Mouse (Mus musculus) embryo, embryonic 11 days (tissue): ENCODE results near the gene Scnn1a.

Source experiments
- DNase-seq: peaks from one replicate; pipeline ENCODE4 v3.0.0-alpha.2; 2015

Gene Scnn1a

GRCm38 (mm10) chr6:125312171-125312570, 8.3 kb upstream of the Scnn1a start:
- no peak for DNase-seq

- no peak for DNase-seq
These were observed 7.7 kb upstream of the Scnn1a start for GRCm38 (mm10) chr6:125312581-125313355.

GRCm38 (mm10) chr6:125313546-125314230, 6.8 kb upstream of the Scnn1a start, which contains the start of gene Ltbr:
Gene Ltbr (minus strand): TSS chr6:125313885.
- DNase-seq: peak; percentile 84

- no peak for DNase-seq
These were observed 6.3 kb upstream of the Scnn1a start for GRCm38 (mm10) chr6:125314231-125314563.

- DNase-seq: no peak
These were observed 5.7 kb upstream of the Scnn1a start for GRCm38 (mm10) chr6:125314746-125315145.

- DNase-seq: no peak
These were observed 3.4 kb upstream of the Scnn1a start for GRCm38 (mm10) chr6:125317077-125317476.

- no peak for DNase-seq
These were observed 1.2 kb upstream of the Scnn1a start for GRCm38 (mm10) chr6:125318981-125319918.

GRCm38 (mm10) chr6:125319919-125320296, 551 bp upstream of the Scnn1a start:
- DNase-seq: no peak

- DNase-seq: no peak
These were observed 826 bp downstream of the Scnn1a start for GRCm38 (mm10) chr6:125321114-125321855.

- DNase-seq: no peak
These were observed 2.3 kb downstream of the Scnn1a start for GRCm38 (mm10) chr6:125322794-125323193.

- no peak for DNase-seq
These were observed 3.1 kb downstream of the Scnn1a start for GRCm38 (mm10) chr6:125323547-125323946.

- DNase-seq: no peak
These were observed 4.9 kb downstream of the Scnn1a start for GRCm38 (mm10) chr6:125325337-125325736.

- DNase-seq: no peak
These were observed 7.8 kb downstream of the Scnn1a start for GRCm38 (mm10) chr6:125328243-125328642.

GRCm38 (mm10) chr6:125330626-125331326, 10.3 kb downstream of the Scnn1a start:
- peak; percentile 92 for DNase-seq

GRCm38 (mm10) chr6:125333112-125333899, 12.8 kb downstream of the Scnn1a start:
- no peak for DNase-seq

GRCm38 (mm10) chr6:125334356-125334755, 13.9 kb downstream of the Scnn1a start:
- DNase-seq: no peak

GRCm38 (mm10) chr6:125338791-125339660, 18.6 kb downstream of the Scnn1a start:
- DNase-seq: no peak

- DNase-seq: no peak
These were observed 19.8 kb downstream of the Scnn1a start for GRCm38 (mm10) chr6:125340244-125340643.

GRCm38 (mm10) chr6:125342198-125342597, 21.7 kb downstream of the Scnn1a start:
- no peak for DNase-seq

GRCm38 (mm10) chr6:125344084-125344483, 23.6 kb downstream of the Scnn1a start:
- DNase-seq: no peak
